Mouse (Mus musculus): ENCODE measurements around the gene Drc1.

Drc1 gene

DNA sequence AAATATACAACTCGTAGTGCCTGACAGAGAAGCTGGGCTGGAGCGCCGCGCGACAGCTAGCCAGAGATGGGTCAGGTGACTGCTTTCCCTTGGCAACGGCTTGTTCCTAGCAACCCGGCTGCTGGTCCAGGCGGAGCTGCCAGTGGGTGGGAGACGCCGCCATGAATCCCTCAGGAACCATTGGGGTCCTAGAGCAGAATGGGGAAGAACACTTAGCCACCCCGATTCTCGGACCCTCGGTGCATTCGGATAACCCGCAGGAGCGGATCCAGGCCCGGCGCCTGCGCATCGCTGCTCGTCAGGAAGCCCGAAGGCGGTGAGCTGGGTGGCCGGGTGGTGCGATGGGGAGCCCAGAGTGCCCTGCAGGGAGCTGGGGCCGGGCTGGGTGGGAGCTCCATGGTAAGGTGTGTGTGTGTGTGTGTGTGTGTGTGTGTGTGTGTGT lies at the start of gene Drc1:
TSS of gene Drc1 (plus strand) at position 98 of the 442 bp plus-strand sequence.
- no peak for DNase-seq (ENCODE audit: low read depth, low spot score)

DNA sequence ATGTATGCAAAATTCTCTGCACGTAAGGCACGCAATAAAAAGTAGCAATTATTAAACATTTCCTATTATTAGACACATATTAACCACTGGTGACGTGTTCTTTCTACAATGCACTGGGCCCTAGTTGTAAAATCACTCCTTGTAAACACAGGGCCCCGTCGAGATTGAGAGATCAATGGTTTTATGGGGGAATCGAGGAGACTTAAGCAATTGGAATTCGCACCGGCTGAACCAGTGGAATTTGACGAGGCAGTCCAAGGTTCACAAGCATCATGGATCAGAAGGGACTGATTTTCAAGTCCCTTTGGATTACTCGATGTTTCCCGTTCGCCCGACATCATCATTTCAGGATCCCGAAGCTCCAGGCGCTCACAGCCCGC lies 49.3 kb upstream of the Drc1 start:
- no peak for DNase-seq (ENCODE audit: low read depth, low spot score)

DNA sequence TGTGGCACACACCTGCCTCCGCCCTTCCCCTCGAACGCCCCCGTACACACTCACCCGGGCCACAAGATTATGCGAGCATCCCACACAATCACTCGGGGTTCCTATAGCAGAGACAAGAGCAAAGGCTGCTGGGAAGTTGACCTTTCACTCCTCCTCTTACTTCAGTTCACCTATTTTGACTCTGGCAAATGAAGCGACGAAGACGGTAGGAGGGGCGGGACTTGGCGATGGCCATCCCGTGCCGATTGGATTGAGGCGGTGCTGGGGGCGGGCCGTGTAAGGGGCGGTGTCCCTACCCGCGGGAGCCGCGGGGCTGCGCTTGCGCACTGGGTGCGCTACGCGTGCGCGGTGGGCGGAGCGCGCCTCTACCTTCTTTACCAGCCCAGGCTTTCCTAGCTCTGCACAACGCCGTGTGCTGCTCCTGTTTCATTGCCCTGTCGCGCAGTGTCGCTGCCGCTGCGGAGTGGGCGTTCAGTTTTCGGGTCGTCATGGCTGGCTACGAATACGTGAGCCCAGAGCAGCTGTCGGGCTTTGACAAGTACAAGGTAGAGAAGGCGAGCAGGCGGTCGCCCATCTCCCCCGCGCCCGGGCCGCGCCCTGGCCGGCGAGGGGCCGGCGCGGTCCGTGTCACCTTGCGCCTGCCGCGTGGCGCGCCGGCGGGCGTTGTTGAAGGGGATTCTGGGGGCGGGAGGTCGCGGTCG lies 48.8 kb upstream of the Drc1 start, which contains the start of gene Selenoi:
TSS of gene Selenoi (plus strand) at position 311 of the 701 bp plus-strand sequence.
- DNase-seq (ENCODE audit: low read depth, low spot score): peak; percentile 95

DNA sequence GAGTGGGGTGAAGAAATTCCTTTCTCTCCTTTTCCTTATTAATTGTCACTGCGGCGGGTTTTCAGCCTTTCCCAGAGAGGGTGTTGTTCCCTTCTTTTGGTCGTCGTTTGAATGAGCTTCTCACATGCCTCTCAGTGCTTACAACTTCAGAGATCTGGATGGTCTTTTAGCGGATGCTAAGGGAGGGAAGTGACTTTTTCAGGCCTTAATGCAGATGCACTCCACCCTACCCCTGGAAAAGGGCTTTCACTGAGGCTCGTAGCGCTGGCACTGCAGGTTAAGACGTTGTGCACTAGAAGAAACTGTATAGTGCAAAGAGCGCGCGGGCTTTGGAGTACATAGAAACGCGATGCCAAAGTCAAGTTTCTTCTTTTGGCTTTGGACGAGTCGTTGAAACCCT lies 48.1 kb upstream of the Drc1 start:
- no peak for DNase-seq (ENCODE audit: low read depth, low spot score)

DNA sequence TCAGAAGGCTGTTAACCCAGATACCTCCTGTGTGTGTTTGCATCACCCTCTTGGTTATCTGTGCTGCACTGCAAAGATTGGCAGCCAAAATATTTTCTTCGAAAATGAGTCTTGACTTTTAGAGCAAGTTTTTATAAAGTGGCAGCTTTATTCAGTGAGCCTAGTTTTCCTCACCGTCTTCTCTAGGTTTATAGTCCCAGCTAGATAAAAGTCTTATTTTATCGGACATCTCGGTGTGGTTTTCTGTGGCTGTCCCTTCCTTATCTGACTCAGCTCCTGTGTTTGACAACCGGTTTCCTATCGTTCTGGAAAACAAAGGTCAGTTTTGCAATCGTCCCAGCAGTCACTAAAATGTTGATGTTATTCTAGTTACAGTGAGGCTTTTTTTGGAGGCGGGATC lies 47.2 kb upstream of the Drc1 start:
- no peak for DNase-seq (ENCODE audit: low read depth, low spot score)

DNA sequence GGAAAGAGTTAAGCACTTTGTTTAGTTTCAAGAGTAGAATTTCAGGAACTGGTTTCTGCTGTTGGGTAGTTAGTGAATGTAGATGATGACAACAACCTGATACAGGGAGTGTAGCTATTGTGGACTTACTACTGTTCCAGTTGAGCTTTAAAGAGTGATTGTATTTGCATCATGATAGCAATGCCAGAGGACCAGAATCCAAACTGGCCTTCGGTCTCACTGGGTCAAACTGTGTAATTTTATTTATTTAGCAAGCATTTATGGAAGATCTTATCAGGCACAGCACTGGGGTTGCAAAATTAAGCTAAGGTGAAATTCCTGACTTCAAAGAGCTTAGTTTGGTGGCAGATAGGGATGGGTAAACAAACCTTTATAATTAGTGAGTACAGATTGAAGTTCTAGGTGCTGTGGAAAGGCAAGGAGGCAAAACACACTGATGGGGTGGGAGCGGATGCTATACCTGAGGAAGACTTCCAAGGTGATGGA lies 45.5 kb upstream of the Drc1 start:
- DNase-seq (ENCODE audit: low read depth, low spot score): no peak

DNA sequence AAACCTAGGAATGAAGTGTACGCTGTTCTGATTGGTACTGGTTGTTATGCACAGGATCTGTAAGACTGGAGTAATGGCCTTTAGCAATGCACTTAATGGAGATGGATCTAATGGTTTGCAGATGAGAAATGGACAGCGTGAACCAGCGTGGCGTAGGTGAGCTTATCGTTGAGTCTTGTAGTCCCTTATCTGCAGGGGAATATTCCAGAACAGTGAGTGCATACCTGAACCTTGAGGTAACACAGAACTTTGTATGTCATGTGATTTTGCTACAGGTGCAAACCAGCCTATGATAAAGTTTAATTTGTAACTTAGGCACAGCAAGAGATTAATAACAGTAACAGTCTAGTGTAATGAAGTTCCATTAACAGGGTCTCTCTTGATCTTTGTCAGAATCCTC lies 42.7 kb upstream of the Drc1 start:
- DNase-seq (ENCODE audit: low read depth, low spot score): no peak

DNA sequence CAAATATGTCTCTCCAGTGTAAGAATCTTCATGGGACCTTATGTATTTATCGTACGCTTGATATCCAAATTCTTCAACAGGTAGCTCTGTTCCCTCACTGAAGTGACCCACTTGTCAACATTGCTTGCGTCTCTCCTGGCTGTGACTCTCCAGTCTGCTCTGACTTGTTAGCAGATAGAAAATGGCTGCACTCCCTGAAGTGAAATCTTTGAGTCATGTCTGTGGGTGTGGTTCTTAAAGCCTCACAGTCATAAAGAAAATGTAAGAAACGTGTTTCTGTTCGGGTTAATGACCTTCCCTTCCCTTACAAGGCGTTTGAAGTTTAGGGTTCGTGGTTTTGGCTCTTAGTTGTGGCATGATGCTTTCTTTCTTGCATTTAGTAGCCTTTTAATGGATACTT lies 40.6 kb upstream of the Drc1 start:
- no peak for DNase-seq (ENCODE audit: low read depth, low spot score)

DNA sequence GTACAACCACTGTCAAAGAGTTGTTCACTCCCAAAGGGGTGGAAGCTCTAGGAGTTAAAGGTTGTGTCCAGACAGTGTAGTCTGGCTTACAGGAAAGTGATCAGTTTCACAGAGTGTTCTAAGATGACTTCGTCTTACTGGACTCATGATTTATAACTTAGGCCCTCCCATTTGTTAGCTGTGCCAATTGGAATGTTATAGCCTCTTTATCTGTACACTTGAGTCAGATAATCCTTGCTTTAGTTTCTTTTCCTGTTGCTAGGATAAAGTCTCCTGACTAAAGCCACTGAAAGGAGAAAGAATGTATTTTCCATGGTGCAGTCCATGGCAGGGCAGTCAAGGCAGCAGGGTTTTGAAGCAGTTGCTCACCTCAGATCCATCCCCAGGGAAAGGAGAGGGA lies 38.8 kb upstream of the Drc1 start:
- no peak for DNase-seq (ENCODE audit: low read depth, low spot score)

DNA sequence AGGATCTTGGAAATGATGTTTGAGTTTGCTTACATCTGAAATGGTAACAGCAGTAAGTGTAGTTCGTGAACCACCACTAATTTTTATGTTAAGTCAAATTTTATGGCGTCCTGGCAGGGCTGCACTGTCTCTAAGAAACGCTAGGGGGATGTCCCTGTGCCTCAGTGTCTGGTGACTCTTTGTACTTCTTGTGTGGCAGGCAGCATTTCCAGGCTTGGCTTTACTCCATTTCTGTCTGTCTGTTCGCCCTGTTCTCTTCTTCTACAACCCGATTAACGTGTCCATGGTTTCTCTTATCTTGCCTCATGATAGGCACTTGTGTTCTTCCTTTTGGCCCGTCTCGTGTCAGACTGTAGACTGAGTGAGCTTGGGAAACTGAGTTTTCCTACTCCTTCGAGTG lies 37.4 kb upstream of the Drc1 start:
- no peak for DNase-seq (ENCODE audit: low read depth, low spot score)

DNA sequence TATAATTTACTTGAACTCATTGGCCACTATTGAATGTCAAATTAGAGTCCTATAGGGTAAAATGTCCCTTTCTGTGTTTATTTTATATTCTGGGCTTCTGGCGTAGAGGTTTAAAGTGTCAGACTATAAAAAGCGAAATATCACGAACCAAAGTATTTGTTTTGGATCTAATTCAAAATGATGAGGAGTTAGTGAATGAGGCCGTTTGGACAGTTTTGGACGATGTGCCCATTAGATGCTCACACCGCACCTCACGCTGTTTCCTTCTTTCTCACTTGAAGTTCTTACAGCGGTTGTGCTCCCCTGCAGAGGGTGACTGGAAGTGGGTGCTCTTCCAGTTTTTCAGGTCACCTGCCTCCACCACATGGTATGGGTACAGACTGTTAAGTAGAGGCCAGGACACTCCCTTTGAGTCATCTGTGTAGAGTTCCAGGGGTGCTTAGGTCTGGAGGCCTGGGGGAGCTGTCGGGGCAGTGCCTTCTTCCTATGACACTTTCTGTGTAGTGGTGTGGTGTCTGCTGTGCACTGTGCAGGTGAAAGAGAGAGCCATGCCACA lies 35.2 kb upstream of the Drc1 start:
- DNase-seq (ENCODE audit: low read depth, low spot score): no peak

DNA sequence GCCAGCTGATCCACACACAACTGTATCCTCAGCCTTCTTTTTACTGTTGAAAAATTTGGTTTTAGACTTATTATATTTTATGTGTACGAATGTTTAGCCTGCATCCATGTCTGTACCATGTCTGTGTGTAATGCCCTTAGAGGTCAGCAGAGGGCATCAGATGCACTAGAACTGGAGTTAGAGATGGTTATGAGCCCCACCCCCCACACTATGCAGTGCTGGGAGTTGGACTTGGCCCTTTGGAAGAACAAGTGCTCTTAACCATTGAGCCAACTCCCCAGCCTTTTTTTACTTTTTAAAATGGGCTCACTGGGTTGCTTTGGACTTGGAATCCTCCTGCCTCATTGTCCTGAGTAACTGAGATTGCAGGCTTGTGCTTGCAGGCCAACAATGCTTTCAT lies 33.5 kb upstream of the Drc1 start:
- DNase-seq (ENCODE audit: low read depth, low spot score): no peak

DNA sequence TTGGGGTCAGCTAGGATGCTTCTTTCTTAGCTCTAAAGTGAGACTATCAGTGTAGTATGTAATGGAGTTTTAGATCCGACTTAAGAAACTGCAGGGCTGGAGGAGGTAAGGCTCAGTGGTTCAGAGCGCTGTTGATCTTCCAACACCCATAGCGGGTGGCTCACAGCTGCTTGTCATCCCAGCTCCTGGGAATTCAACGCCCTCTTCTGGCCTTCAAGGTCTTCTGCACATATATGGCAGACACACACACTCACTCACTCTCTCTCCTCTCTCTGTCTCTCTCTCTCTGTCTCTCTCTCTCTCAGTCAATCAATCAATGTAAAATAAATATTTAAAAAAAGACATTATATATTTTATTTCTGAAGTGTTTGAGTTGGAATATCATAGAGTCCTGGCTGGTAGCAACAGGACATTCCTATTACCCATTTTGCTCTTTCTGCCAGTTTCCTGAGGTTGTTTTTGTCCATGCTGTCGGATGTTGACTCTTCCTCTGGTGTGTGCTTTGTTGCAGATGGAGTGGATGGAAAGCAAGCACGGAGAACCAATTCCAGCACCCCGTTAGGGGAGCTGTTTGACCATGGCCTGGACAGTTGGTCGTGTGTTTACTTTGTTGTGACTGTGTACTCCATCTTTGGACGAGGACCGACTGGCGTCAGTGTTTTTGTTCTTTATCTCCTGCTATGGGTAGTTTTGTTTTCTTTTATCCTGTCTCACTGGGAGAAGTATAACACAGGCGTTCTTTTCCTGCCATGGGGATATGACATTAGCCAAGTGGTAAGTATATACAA lies 25.4 kb upstream of the Drc1 start:
- no peak for DNase-seq (ENCODE audit: low read depth, low spot score)

DNA sequence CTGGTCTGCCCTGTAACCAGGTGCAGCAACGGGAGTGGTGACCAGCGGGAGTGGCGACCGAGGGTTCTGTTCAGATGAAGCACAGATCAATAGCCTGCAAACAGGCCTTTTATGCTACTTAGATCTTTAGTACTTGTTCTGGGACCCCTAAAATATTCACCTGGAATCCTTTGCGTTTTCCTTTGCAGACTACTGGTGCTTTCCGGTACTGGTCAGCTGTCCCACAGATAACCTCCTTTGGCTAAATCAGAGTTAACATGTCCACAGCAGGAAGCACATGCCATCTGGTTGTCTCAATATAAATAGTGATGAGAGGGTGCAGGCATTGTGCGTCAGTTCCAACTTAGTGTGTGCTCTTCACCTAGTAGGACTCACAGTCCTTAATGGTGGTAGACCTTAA lies 22.4 kb upstream of the Drc1 start:
- no peak for DNase-seq (ENCODE audit: low read depth, low spot score)

DNA sequence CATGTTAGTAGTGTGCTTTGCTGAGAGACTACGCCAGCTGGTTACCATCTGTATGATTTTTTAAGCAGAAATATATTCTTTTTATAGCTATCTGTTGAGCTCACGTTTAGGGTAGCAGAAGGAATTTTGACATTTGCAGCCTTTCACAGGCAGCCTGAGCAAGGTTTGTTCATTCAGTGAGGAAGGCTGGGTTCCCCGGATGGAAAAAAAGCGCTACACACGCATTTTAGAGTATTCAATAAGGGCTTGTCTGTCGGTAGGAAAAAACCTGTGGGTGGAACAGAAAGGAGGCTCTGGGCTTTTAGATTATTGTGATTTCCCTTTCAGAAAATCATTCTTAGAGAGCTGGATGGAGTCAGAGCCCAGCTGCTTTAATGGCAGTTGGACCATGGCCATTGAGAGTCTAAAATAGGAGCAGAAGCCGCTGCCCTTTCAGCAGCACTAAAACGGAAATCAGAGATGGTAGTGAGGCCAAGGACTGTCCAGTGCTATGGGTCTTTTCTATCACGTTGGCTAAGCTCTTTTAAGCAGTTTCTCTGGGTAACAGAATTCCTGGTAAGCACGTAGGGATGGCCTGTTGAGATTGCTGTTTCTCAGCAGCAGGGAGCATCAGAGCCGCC lies 10.5 kb upstream of the Drc1 start:
- DNase-seq (ENCODE audit: low read depth, low spot score): no peak

DNA sequence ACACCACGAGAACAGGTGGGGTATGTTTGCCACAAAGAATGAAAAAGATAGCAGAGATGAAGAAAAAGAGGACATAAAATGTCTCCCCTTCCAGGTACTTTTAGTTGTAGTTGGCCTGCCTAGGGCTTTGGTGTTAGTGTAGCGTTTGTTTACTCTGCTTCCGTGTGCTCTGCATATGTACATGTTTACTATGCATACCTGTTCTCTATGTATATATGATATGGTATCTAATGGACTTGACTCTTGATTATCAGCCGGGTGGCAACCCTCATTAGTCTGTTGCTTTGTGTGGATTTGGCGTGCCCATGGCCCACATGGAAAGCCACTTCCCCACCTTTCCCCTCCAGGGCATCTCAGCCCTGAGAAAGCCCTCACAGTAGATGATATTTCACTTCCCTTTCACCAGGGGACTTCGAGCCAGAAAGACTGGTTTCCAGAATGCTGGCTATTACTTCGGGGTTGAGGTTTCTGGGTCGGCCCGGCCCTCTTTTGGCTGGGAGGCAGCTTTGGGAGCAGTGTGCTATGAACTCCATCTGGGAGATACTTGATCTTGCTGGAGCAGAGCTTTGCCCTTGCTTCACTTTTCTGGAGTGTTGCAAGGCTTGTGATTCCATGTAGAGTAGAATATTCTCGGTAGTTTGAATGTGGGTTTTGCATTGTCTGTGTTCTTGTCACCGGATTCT lies 9.4 kb upstream of the Drc1 start:
- DNase-seq (ENCODE audit: low read depth, low spot score): no peak

DNA sequence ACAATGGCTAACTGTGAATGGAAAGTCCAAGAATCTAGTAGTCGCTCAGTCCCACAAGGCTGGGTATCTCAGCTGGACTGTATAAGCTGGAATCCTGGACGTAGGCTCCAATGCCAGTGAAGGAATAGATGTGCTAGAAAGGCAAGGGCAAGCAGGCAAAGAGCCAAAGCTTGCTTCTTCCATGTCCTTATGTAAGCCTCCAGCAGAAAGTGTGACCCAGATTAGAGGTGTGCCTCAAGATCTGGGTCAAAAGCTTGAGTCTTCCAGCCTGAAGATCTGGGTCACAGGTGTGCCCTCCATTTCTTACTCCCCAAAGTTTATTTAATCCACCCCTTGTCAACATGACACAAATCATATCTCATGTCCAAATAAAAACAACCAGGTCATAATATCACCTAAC lies 4.8 kb upstream of the Drc1 start:
- DNase-seq (ENCODE audit: low read depth, low spot score): no peak

DNA sequence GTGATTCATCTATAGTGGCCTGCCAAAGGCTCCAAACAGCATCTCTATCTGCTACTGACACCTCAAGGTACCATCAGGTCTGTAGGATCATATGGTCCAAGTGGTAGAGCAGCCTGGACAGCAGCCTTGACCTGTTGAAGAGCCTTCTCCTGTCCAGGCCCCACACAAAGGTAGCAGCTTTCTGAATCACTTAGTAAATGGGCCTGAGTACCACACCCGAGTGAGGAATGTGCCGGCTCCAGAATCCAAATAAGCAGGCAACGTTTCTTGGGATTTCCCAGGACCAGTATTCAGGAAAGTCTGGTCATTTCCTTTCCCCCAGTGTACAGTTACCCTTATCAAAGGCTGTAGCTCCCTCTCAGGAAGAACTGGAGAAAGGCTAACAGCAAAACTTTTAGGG lies 2.2 kb upstream of the Drc1 start:
- DNase-seq (ENCODE audit: low read depth, low spot score): no peak

DNA sequence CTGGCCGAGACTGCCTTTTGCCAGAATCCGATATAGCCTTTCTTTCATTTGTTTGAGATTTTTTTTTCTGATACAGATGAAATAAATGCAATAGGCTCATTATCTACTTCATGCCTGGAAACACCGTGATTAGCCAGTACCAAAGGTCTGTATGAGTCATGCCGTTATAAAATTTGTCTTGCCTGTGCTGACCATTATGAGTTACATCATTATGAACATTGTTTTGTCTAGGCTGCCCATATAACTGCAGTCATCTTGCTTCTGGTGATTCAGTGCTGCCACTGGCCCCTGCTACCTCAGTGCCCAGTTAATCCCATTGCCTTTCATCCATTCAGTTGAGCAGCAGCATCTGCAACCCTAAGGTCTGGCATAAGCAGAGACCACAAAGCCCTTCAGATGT lies 1.7 kb upstream of the Drc1 start:
- DNase-seq (ENCODE audit: low read depth, low spot score): no peak

DNA sequence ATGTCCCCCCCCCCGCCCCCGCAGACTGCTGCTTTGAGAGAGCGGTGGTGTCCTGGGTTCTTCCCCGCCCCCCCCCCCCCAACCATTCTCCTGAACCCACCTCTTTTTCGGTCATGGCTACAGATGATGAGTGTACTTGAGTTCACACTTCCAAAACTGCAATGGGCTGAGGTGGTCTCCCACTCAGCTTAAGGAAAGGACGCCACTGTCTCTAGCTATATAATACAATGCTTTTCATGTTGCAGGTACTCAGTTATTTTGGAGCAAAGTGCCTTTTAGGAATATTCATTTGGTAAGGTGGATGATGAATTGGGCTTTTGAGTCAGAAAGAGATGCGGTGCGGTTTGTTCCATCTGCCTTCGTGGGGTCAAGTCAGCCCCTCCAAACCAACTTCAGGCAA lies 324 bp upstream of the Drc1 start:
- DNase-seq (ENCODE audit: low read depth, low spot score): no peak

DNA sequence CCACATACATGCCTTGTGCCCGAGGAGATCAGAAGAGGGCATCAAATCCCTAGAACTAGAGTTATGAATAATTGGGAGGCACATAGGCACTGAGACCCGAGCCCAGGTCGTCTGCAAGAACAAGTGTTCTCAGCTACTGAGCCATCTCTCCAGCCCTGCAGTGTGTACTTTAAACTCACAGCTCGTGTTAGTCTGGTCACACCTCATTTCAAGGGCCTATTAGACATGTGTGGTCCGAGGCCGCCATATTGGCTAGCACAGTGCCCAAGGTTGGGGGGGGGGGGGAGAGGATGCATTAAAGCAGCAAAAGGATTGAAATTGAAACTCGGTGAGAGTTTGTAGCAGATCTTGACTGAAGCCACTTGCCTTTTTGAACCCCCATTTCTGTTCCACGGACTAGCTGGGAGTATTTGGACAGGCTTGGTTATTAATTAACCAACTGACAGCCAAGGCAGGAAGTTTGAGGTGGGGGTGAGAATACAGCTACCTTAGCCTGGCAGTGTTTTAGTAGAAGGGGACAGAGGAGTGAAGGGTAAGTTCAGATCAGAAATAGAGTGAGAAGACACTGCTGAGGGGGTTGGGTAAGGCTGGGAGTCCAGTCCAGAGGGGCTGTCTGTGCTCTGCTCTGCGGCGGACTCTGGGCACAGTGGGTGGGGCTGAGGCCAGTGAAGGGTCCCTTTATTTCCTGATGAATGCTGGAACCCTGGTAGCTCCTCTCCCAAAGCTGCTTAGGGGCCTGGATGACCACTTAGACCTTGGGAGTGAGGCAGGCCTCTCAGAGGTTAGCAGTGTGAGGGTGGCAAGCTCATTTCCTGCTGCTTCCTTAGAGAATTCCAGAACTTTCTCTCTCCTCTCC lies 5.0 kb downstream of the Drc1 start:
- no peak for DNase-seq (ENCODE audit: low read depth, low spot score)

Measured in retina, adult 2 months (tissue).